In genomic region chr10:78125061-78125460, GRCm38 (mm10) we compare ENCODE assay signal across 6 mouse cellular contexts.
DNase-seq lines count a peak whose midpoint lies in the region.

No protein-coding gene starts in this region.

- DNase-seq in CD4-positive helper T cell, adult 2 months (ENCODE audit: low read depth, low spot score): peak; percentile 70
- DNase-seq in CD4-positive, CD25-positive, alpha-beta regulatory T cell, adult 2 months (ENCODE audit: low read depth, low spot score): peak; percentile 28
- DNase-seq in T-cell, adult 2 months (ENCODE audit: low spot score): peak; percentile 48
- peak; percentile 75 for DNase-seq in heart, adult 11 months
- DNase-seq in induced T-regulatory cell, adult 2 months (ENCODE audit: low read depth): peak; percentile 49
- peak; percentile 63 for DNase-seq in naive thymus-derived CD4-positive, alpha-beta T cell, adult 2 months (ENCODE audit: low read depth)

Comparison
In these comparisons a context has a peak if more than half of its experiments do, and no peak if none do; other contexts are left out.
1. Peak in every context shown above with its lines: DNase-seq.